Mouse (Mus musculus): ENCODE results near the gene Wfdc5.
A peak's percentile ranks its signal among the peaks of the same experiment; 100 is the strongest.
"Not testable (repeated sequence)": the region's sequence is repeated elsewhere in the genome, so short reads cannot be mapped to it uniquely, and the experiment has no call there.

Wfdc5 gene

GRCm38 (mm10) chr2:164182692-164183255 lies at the start of gene Wfdc5:
TSS of gene Wfdc5 (minus strand) at chr2:164182742.
- peak in 1 of 2 experiments; percentile 0 for DNase-seq (ENCODE audit: low spot score in 2 of 2)

GRCm38 (mm10) chr2:164228361-164229070 lies 46.0 kb upstream of the Wfdc5 start:
- DNase-seq (ENCODE audit: low spot score in 2 of 2), result no peak

GRCm38 (mm10) chr2:164221522-164221921 lies 39.0 kb upstream of the Wfdc5 start, which contains the start of gene Wfdc15b:
TSS of gene Wfdc15b (minus strand) at chr2:164221660.
- DNase-seq (ENCODE audit: low spot score in 2 of 2), result no peak

- no peak for DNase-seq (ENCODE audit: low spot score in 2 of 2)
Measured at GRCm38 (mm10) chr2:164219295-164219694, 36.8 kb upstream of the Wfdc5 start.

GRCm38 (mm10) chr2:164212711-164213110 lies 30.2 kb upstream of the Wfdc5 start:
- DNase-seq (ENCODE audit: low spot score in 2 of 2), result no peak

- DNase-seq (ENCODE audit: low spot score in 2 of 2), result no peak
Measured at GRCm38 (mm10) chr2:164210892-164211291, 28.4 kb upstream of the Wfdc5 start.

- DNase-seq (ENCODE audit: low spot score in 2 of 2), result no peak
Measured at GRCm38 (mm10) chr2:164206676-164207075, 24.1 kb upstream of the Wfdc5 start.

GRCm38 (mm10) chr2:164206011-164206410 lies 23.5 kb upstream of the Wfdc5 start:
- DNase-seq (ENCODE audit: low spot score in 2 of 2), result not testable (repeated sequence)

GRCm38 (mm10) chr2:164199626-164200327 lies 17.2 kb upstream of the Wfdc5 start, which contains the start of gene Wfdc15a:
TSS of gene Wfdc15a (minus strand) at chr2:164200130.
- DNase-seq (ENCODE audit: low spot score in 2 of 2), result no peak

GRCm38 (mm10) chr2:164196700-164196990 lies 14.1 kb upstream of the Wfdc5 start:
- no peak for DNase-seq (ENCODE audit: low spot score in 2 of 2)

- DNase-seq (ENCODE audit: low spot score in 2 of 2), result no peak
Measured at GRCm38 (mm10) chr2:164195971-164196699, 13.6 kb upstream of the Wfdc5 start.

- no peak for DNase-seq (ENCODE audit: low spot score in 2 of 2)
Measured at GRCm38 (mm10) chr2:164194959-164195630, 12.6 kb upstream of the Wfdc5 start.

- DNase-seq (ENCODE audit: low spot score in 2 of 2), result no peak
Measured at GRCm38 (mm10) chr2:164192279-164192678, 9.7 kb upstream of the Wfdc5 start.

- no peak for DNase-seq (ENCODE audit: low spot score in 2 of 2)
Measured at GRCm38 (mm10) chr2:164190576-164190975, 8.0 kb upstream of the Wfdc5 start, which contains the start of gene Wfdc12. TSS of gene Wfdc12 (minus strand) at chr2:164190608.

GRCm38 (mm10) chr2:164188722-164189121 lies 6.2 kb upstream of the Wfdc5 start:
- DNase-seq (ENCODE audit: low spot score in 2 of 2), result no peak

- no peak for DNase-seq (ENCODE audit: low spot score in 2 of 2)
Measured at GRCm38 (mm10) chr2:164184145-164184719, 1.7 kb upstream of the Wfdc5 start.

- no peak for DNase-seq (ENCODE audit: low spot score in 2 of 2)
Measured at GRCm38 (mm10) chr2:164183340-164183739, 798 bp upstream of the Wfdc5 start.

- no peak for DNase-seq (ENCODE audit: low spot score in 2 of 2)
Measured at GRCm38 (mm10) chr2:164180770-164181169, 1.8 kb downstream of the Wfdc5 start.

- no peak for DNase-seq (ENCODE audit: low spot score in 2 of 2)
Measured at GRCm38 (mm10) chr2:164180124-164180523, 2.4 kb downstream of the Wfdc5 start.

- DNase-seq (ENCODE audit: low spot score in 2 of 2), result no peak
Measured at GRCm38 (mm10) chr2:164177831-164178230, 4.7 kb downstream of the Wfdc5 start.

- no peak for DNase-seq (ENCODE audit: low spot score in 2 of 2)
Measured at GRCm38 (mm10) chr2:164175850-164176249, 6.7 kb downstream of the Wfdc5 start.

Measured in frontal cortex, postnatal 10 days (tissue).